Mouse (Mus musculus) heart, embryonic 16.5 days (tissue): ENCODE results near the gene Tmem86b. TPM values are rescaled to one million over a fixed set of nuclear protein-coding genes. Genes with fewer than 3 reads are reported as not detected.

Experiments
- ATAC-seq: fragments of 200-750 bp; cut with Nextera tagmentation; replicated peaks from 2 replicates; pipeline ENCODE4 v1.8.0; 2017; ENCODE audit warnings: moderate number of reproducible peaks; ENCODE audit not compliant: insufficient read depth, low FRiP score; ENCODE audit errors: extremely low read depth
- H3K27ac ChIP-seq: fragments of 300-500 bp; sonication (generic); 2 replicates; pipeline ENCODE4 v1.5.1; 2014; ENCODE audit warnings: mild to moderate bottlenecking, low read length, control low read depth, moderate library complexity
- H3K27me3 ChIP-seq: fragments of 300-500 bp; sonication (generic); 2 replicates; pipeline ENCODE4 v1.6.1; 2014; ENCODE audit warnings: low read length, mixed read lengths; ENCODE audit not compliant: control insufficient read depth, insufficient read depth
- H3K36me3 ChIP-seq: fragments of 300-500 bp; sonication (generic); 2 replicates; pipeline ENCODE4 v1.6.1; 2014; ENCODE audit not compliant: control insufficient read depth, insufficient read depth
- H3K4me1 ChIP-seq: fragments of 300-500 bp; sonication (generic); 2 replicates; pipeline ENCODE4 v1.6.1; 2014; ENCODE audit warnings: low read length, mixed read lengths; ENCODE audit not compliant: control insufficient read depth, insufficient read depth
- H3K4me2 ChIP-seq: fragments of 300-500 bp; sonication (generic); 2 replicates; pipeline ENCODE4 v1.6.1; 2014; ENCODE audit warnings: low read depth, mild to moderate bottlenecking, control low read depth, low read length
- H3K4me3 ChIP-seq: fragments of 300-500 bp; sonication (generic); 2 replicates; pipeline ENCODE4 v1.5.1; 2014; ENCODE audit warnings: mild to moderate bottlenecking, control low read depth, low read length
- H3K9ac ChIP-seq: fragments of 300-500 bp; sonication (generic); 2 replicates; pipeline ENCODE4 v1.6.1; 2014; ENCODE audit warnings: low read length, control low read depth
- H3K9me3 ChIP-seq: fragments of 300-500 bp; sonication (generic); replicated peaks from 2 replicates; pipeline ENCODE4 v1.6.1; 2016; ENCODE audit warnings: low read length; ENCODE audit not compliant: control insufficient read depth
- WGBS: fragments of 180-500 bp; shearing (Covaris S2); extraction: QIAGEN DNeasy Blood & Tissue Kit; methylation state at CpG from one replicate; pipeline ENCODE4 v1.1.7; 2014; 5-methylcytosine and 5-hydroxymethylcytosine counted together
- polyA plus RNA-seq: library from polyadenylated mRNA; unstranded; fragments of >200 nt; fragmentation: Nextera tagmentation; extraction: Ambion mirVana; gene quantifications from 2 replicates; pipeline ENCODE4 v1.2.1, GENCODE M21; 2015

The Tmem86b gene
- polyA plus RNA-seq, 1 experiment from 2014 or later = 1.5 TPM

- Histone ChIP-seq H3K9me3 (no peaks in the 10 kb centered on the region), H3K27me3 (no peaks in the 10 kb centered on the region), H3K9ac (no peak overlapping the region), H3K4me2 (no peak overlapping the region), H3K36me3 (peaks cover 57% of the 10 kb centered on the region), H3K4me3 (no peak overlapping the region), H3K27ac (no peak overlapping the region), H3K4me1 (no peaks in the 10 kb centered on the region; the same call in 1 of the 2 replicates)
- no peak for ATAC-seq
- WGBS = 76% methylated on average over 7 of the region's 7 CpGs
Measured at GRCm38 (mm10) chr7:4641956-4642355, 10.7 kb upstream of the Tmem86b start.

- Histone ChIP-seq H3K27ac (no peak overlapping the region), H3K4me2 (no peak overlapping the region), H3K9me3 (no peaks in the 10 kb centered on the region), H3K4me1 (no peaks in the 10 kb centered on the region), H3K36me3 (peaks cover 54% of the 10 kb centered on the region), H3K4me3 (no peak overlapping the region), H3K9ac (no peak overlapping the region), H3K27me3 (no peaks in the 10 kb centered on the region)
- ATAC-seq = no peak
- 76% methylated on average over 11 of the region's 11 CpGs for WGBS
Measured at GRCm38 (mm10) chr7:4641155-4641554, 9.9 kb upstream of the Tmem86b start.

GRCm38 (mm10) chr7:4636179-4636578, 5.0 kb upstream of the Tmem86b start:
- H3K36me3 ChIP-seq = peaks cover 61% of the 10 kb centered on the region
- no peak overlapping the region for H3K9ac ChIP-seq
- no peak overlapping the region for H3K4me3 ChIP-seq
- no peaks in the 10 kb centered on the region for H3K27me3 ChIP-seq
- H3K4me2 ChIP-seq = no peak overlapping the region
- H3K9me3 ChIP-seq = no peaks in the 10 kb centered on the region
- no peaks in the 10 kb centered on the region for H3K4me1 ChIP-seq
- no peak overlapping the region for H3K27ac ChIP-seq
- ATAC-seq = no peak
- WGBS = 82% methylated on average over 4 of the region's 4 CpGs

- 65% methylated on average over 1 of the region's 1 CpGs for WGBS
- Histone ChIP-seq H3K9ac (no peak overlapping the region), H3K27me3 (no peaks in the 10 kb centered on the region), H3K4me3 (no peak overlapping the region), H3K36me3 (peaks cover 48% of the 10 kb centered on the region), H3K4me2 (no peak overlapping the region), H3K27ac (no peak overlapping the region), H3K4me1 (no peaks in the 10 kb centered on the region), H3K9me3 (no peaks in the 10 kb centered on the region)
- no peak for ATAC-seq
Measured at GRCm38 (mm10) chr7:4630198-4630597, 1.0 kb downstream of the Tmem86b start.

GRCm38 (mm10) chr7:4629586-4629985, 1.6 kb downstream of the Tmem86b start:
- ATAC-seq = no peak
- no peak overlapping the region for H3K27ac ChIP-seq
- H3K36me3 ChIP-seq = peaks cover 45% of the 10 kb centered on the region
- H3K27me3 ChIP-seq = no peaks in the 10 kb centered on the region
- no peaks in the 10 kb centered on the region for H3K9me3 ChIP-seq
- H3K9ac ChIP-seq = no peak overlapping the region
- 82% methylated on average over 5 of the region's 5 CpGs for WGBS
- H3K4me1 ChIP-seq = no peaks in the 10 kb centered on the region
- no peak overlapping the region for H3K4me2 ChIP-seq
- H3K4me3 ChIP-seq = no peak overlapping the region

- 84% methylated on average over 2 of the region's 2 CpGs for WGBS
Measured at GRCm38 (mm10) chr7:4625928-4626327, 5.3 kb downstream of the Tmem86b start.

GRCm38 (mm10) chr7:4624343-4624742, 6.9 kb downstream of the Tmem86b start:
- Histone ChIP-seq H3K4me3 (no peak overlapping the region), H3K4me1 (no peaks in the 10 kb centered on the region), H3K27me3 (no peaks in the 10 kb centered on the region), H3K4me2 (no peak overlapping the region), H3K36me3 (peaks cover 10% of the 10 kb centered on the region), H3K27ac (no peak overlapping the region), H3K9ac (no peak overlapping the region), H3K9me3 (no peaks in the 10 kb centered on the region)
- 37% methylated on average over 1 of the region's 1 CpGs for WGBS
- ATAC-seq = no peak; the same call in 1 of the 2 replicates

More at GRCm38 (mm10) chr7:4625928-4626327, 5.3 kb downstream of the Tmem86b start:
- Histone ChIP-seq H3K4me1 (no peaks in the 10 kb centered on the region), H3K4me2 (no peak overlapping the region), H3K27me3 (no peaks in the 10 kb centered on the region), H3K27ac (no peak overlapping the region), H3K9ac (no peak overlapping the region), H3K4me3 (no peak overlapping the region), H3K36me3 (peaks cover 16% of the 10 kb centered on the region), H3K9me3 (no peaks in the 10 kb centered on the region)
- ATAC-seq = no peak

- Histone ChIP-seq H3K9me3 (no peaks in the 10 kb centered on the region), H3K4me3 (no peak overlapping the region), H3K4me1 (no peaks in the 10 kb centered on the region), H3K27me3 (no peaks in the 10 kb centered on the region), H3K9ac (no peak overlapping the region), H3K4me2 (no peak overlapping the region), H3K36me3 (peaks cover 3% of the 10 kb centered on the region), H3K27ac (no peak overlapping the region)
- WGBS = 29% methylated on average over 4 of the region's 4 CpGs
- no peak for ATAC-seq
Measured at GRCm38 (mm10) chr7:4623544-4624189, 7.6 kb downstream of the Tmem86b start.

- Histone ChIP-seq H3K9ac (no peak overlapping the region), H3K4me1 (no peaks in the 10 kb centered on the region), H3K9me3 (no peaks in the 10 kb centered on the region), H3K27ac (no peak overlapping the region), H3K27me3 (no peaks in the 10 kb centered on the region), H3K4me2 (no peak overlapping the region), H3K4me3 (no peak overlapping the region), H3K36me3 (no peaks in the 10 kb centered on the region)
- 36% methylated on average over 1 of the region's 1 CpGs for WGBS
- no peak; the same call in 1 of the 2 replicates for ATAC-seq
Measured at GRCm38 (mm10) chr7:4619979-4620378, 11.2 kb downstream of the Tmem86b start.
